Mouse (Mus musculus): ENCODE results near the gene Trim25. TPM values are rescaled to one million over a fixed set of nuclear protein-coding genes. Genes with fewer than 3 reads are reported as not detected.

The Trim25 gene
- total RNA-seq, 2 experiments from 2014 or later: 6.0 to 6.6 TPM

GRCm38 (mm10) chr11:89061362-89061761, 62.2 kb downstream of the Trim25 start:
- no peak for DNase-seq (ENCODE audit: low spot score)

DNA sequence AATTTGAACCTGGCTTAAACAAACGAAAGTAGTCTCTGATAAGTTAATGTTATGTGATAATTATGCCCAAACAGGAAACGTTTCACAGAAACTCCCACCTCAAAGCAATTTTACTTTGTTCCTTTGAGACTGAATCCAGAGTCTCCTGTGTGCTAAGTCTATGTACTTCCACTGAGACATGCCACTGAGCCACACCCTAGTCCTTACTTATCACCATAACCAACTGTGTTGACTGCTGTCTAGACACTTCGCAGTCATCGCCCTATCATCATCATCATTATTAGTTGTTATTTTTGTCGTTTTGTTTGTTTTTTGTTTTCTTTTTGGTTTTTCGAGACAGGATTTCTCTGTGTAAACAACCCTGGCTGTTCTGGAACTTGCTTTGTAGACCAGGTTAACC, 65.1 kb downstream of the Trim25 start:
- DNase-seq (ENCODE audit: low spot score): no peak

DNA sequence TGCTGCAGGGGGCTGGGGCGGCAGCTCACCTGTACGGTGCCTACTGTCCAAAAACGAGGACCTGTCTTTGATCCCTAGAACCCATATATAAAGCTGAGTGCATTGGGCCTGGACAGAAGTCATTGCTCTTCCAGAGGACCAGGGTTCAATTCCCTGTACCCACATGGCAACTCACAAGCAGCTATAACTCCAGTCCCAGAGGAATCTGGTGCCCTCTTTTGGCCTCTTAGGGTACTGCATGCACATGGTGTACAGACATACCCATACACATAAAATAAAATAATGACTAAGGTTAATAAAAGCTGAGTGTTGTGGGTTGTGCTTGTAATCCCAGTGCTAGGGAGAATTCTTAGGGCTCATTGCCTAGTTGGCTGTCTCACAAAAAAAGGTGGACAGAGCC, 66.1 kb downstream of the Trim25 start:
- DNase-seq (ENCODE audit: low spot score): no peak

DNA sequence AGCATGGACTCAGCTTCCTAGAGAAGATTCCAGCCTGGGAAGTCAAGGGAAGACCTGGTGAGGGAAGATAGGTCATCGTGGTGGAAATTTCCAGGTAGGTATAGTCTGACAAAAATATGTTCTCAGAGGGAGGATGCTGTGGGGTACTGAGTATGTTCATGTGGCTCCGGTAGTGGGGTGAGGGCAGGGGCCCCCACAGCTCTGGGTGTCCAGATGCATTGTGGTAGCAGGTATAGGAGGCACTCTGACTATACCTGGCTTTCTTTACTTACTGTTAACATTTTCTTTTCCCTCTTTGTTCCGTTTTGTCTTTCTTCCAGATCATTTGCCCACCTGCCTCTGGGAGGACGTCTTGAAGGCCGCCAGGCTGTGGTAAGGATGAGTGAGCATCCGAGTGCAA, 67.0 kb downstream of the Trim25 start:
- no peak for DNase-seq (ENCODE audit: low spot score)

DNA sequence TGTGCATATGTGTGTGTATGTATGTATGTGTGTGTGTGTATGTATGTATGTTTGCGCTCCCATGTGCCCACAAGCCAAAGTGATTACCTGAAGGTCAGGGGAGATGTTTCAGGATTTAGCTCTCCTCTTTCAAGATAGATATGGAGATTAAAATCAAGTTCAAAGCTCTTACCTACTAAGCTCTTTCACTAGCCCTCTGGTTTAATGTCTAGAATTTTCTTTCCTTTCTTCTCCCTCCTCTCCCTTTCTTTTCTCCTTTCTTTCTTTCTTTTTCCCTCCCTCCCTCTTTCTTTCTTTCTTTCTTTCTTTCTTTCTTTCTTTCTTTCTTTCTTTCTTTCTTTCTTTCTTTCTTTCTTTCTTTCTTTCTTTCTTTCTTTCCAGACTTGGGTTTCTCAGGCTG, 67.6 kb downstream of the Trim25 start, which contains the start of gene Dgke:
Gene Dgke, minus strand, starts transcription at position 101 of the 400 bp plus-strand sequence.
- DNase-seq (ENCODE audit: low spot score): no peak

- DNase-seq (ENCODE audit: low spot score): no peak
These were observed 68.2 kb downstream of the Trim25 start for GRCm38 (mm10) chr11:89067301-89067822.

GRCm38 (mm10) chr11:89067871-89068490, 68.8 kb downstream of the Trim25 start:
- DNase-seq (ENCODE audit: low spot score): no peak

- DNase-seq (ENCODE audit: low spot score): no peak
These were observed 69.5 kb downstream of the Trim25 start for GRCm38 (mm10) chr11:89068649-89069048.

GRCm38 (mm10) chr11:89069303-89069702, 70.1 kb downstream of the Trim25 start:
- peak; percentile 54 for DNase-seq (ENCODE audit: low spot score)

Other genes with a start within 250 kb of the Trim25 start
- 10 to 100 TPM; 54.5 to 82.7 TPM for gene Akap1, start 134.8 kb upstream of the Trim25 start, total RNA-seq (2021)
- gene Scpep1, start 43.9 kb upstream of the Trim25 start, total RNA-seq (2021): 1 to 10 TPM; 5.9 to 8.8 TPM
- not detected for gene Elobl, start 32.4 kb upstream of the Trim25 start, total RNA-seq (2021)
- gene Coil, start 29.1 kb upstream of the Trim25 start, total RNA-seq (2021): 1 to 10 TPM; 4.1 to 4.5 TPM
- gene Dgke, start 67.5 kb downstream of the Trim25 start, total RNA-seq (2021): 1 to 10 TPM; 2.7 to 3.0 TPM
- not detected for gene Gm525, start 74.5 kb downstream of the Trim25 start, total RNA-seq (2021)